Mouse (Mus musculus): ENCODE measurements around the gene Ddx24.
"Not testable (repeated sequence)": the region's sequence is repeated elsewhere in the genome, so short reads cannot be mapped to it uniquely, and the experiment has no call there.

Gene Ddx24

DNA sequence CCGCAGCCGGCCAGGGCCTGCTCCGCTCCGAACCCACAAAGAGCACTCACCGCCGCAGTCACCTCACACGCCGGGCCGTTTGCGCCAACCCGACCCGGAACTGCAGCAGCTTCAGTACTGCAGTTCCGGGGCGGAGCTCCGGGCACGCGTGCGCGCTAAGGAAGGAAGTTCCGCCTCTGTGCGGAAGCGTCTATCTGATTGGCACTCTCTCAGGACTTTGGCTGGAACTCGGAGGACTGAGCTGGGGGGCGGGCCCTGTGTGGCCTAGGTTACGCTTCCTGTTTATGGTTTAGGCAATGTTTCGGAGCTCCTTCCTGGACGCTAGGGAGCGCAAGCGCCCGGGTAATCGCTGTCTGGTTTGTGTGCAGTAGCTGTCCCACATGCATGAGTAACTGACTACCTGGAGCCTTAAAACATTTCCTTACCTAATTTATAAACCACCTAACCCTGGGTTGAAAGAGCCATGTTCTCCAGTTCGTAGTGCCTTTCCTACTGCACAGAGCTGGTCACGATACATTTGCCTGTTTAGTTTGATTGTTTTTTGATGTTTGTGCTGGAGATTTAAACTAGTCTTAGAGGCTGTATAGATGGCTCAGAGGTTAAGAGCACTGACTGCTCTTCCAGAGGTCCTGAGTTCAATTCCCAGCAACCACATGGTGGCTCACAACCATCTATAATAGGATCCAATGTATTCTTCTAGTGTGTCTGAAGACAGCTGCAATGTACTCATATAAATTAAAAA lies at the start of gene Ddx24:
Gene Ddx24, minus strand, starts transcription at position 102 of the 742 bp plus-strand sequence.
- peak; percentile 82 for DNase-seq (ENCODE audit: extremely low spot score, low read depth, low spot score)

DNA sequence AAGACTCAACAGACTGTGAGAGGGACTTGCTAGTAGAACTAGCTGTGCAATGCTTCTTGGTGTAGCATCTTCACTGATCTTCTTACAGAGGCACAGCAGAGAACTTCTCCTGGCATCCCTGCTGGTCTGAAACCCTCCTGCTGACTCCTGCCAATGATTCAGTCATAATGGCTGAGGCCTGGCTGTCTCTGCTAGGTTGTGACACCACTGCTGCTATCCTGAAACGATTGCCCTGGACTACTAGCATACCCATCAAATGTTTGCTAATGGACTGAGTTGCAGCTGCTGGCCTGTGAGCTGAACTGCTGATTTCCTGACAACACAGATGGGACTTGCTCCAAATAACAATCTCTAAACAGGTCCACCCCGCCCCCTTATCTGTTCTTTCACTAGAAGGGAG lies 48.9 kb upstream of the Ddx24 start:
- no peak for DNase-seq (ENCODE audit: extremely low spot score, low read depth, low spot score)

DNA sequence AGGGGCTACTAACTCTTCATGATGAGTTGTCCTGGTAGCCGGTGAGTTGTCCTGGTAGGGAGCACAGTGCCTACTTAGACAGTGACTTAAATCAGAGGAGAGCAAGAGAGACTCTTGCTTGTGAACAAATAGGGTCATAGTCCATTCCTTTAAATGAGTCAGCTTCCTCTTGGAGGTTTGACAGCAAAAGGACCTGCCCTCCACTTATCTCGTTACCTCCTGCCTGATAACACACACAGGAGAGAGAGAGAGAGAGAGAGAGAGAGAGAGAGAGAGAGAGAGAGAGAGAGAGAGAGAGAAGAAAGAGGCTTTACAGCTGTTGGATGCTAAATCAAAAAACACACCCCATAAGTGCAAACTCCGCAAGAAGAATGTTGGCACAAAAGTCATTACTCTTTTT lies 31.5 kb upstream of the Ddx24 start, which contains the start of gene Ifi27l2b:
Gene Ifi27l2b, minus strand, starts transcription at position 84 of the 400 bp plus-strand sequence.
- DNase-seq (ENCODE audit: extremely low spot score, low read depth, low spot score): no peak

DNA sequence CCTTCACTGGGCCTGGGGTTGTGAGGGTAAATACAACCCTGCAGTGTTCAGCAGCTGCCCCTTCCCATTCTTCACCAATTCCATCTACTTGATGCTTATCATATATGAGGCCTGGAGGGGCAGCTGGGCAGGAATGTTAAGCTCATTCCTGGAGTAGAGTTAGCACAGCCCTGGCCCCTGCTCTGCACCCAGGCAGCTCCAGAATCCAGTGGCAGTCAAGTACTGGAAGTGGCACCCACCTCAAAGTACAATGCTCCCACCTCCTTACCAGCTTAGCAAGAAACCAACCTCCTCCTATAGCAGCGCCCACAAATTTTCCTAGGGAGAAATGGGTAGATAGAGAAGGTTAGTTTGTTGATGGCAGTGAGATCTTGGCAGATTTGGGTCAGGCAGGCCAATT lies 31.1 kb upstream of the Ddx24 start:
- DNase-seq (ENCODE audit: extremely low spot score, low read depth, low spot score): not testable (repeated sequence)

DNA sequence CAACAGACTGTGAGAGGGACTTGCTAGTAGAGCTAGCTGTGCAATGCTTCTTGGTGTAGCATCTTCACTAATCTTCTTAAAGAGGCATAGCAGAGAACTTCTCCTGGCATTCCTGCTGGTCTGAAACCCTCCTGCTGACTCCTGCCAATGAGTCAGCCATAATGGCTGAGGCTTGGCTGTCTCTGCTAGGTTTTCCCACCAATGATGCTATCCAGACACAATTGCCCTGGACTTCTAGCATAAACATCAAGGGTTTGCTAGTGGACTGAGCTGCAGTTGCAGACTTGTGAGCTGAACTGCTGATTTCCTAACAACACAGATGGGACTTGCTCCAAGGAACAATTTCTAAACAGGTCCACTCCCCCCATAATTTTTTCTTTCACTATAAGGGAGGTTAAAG lies 27.7 kb upstream of the Ddx24 start:
- no peak for DNase-seq (ENCODE audit: extremely low spot score, low read depth, low spot score)

DNA sequence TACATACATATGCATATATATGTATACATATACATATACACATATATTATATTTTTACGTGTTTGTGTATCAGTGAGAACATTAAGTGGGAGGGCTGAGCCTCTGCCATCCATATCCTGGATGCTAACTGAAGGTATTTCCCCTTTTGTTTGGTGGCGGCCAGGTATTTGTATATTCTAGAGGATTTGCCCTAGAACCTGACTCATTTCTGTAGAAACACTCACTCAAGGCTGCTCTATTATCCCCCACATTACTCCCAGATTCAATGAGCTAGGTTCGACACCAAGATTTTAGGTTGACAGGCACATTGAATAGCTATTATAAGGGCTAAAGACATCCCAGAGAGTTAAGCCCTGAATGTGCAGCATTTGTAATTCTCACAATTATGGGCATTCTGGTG lies 19.4 kb upstream of the Ddx24 start:
- DNase-seq (ENCODE audit: extremely low spot score, low read depth, low spot score): no peak

DNA sequence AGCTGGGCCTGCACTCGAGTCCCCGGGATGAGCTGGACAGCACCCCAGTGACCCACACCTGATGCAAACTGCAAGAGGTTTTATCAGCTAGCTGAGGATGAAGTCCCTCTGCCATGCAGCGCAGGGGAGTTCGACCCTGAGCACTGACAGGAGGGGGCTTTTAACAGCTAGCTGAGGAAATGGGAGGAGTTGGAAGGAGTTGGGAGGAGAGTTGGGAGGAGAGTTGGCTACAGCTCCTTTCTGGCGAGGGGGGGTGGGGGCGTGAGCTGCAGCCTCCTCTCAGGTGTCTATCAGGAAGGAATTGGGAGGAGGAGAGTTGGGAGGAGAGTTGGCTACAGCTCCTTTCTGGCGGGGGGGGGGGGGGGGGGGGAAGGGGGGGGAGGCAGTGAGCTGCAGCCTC lies 18.6 kb upstream of the Ddx24 start:
- not testable (repeated sequence) for DNase-seq (ENCODE audit: extremely low spot score, low read depth, low spot score)

DNA sequence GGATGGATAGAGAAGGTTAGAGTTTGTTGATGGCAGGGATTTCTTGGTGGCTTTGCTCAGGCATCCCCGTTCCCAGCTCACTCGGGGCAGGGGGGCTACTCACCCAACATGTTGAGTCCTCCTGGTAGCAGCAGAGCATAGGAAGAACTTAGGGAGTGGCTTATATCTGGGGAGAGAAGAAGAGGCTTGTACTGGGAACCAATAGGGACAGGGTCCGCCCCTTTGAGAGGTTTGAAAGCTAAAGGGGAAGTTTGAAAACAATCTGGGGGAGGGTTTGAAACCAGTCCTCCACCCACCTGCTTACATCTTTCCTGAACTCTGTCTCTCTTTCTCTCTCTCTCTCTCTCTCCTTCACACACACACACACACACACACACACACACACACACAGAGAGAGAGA lies 17.9 kb upstream of the Ddx24 start, which contains the start of gene Ifi27l2a:
Gene Ifi27l2a, minus strand, starts transcription at position 157 of the 400 bp plus-strand sequence.
- DNase-seq (ENCODE audit: extremely low spot score, low read depth, low spot score): no peak

DNA sequence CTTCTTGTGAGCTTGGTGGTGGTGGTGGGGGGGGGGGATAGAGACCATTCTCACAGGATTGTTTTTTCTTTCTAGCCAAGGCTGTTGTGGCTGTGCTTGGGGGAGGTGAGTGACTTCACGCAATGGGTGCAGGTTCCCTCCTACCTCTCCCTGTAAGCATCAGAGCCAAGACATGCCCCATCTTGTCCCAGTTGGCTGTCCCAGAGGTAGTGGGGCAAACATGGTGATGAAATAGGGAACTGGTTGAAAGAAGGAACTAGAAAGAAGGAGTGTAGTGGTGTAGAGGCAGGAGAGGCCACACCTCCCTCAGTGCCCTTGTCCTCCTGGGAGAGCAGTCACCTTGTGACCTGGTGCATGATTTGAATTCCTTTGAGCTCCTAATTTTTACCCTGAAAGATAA lies 12.0 kb upstream of the Ddx24 start:
- DNase-seq (ENCODE audit: extremely low spot score, low read depth, low spot score): no peak

DNA sequence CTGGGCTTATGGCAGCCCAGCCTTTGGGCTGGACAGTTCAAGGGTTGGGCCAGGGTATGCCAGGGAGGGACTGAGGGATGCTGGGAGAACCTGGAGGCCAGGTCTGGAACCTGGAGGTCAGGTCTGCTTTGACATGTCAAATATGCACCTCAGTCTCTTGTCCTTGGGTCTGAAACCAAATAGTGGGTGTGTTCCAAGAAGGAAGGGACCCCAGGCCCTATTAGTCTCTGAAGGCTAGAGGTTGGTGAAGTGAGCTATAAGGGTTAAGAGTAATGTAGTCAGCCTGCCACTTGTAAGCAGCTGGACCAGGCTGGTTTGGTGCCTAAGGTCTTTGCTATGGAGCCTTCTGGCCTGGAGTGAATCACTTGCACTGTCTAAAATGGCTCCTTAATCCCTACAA lies 9.2 kb upstream of the Ddx24 start:
- no peak for DNase-seq (ENCODE audit: extremely low spot score, low read depth, low spot score)

DNA sequence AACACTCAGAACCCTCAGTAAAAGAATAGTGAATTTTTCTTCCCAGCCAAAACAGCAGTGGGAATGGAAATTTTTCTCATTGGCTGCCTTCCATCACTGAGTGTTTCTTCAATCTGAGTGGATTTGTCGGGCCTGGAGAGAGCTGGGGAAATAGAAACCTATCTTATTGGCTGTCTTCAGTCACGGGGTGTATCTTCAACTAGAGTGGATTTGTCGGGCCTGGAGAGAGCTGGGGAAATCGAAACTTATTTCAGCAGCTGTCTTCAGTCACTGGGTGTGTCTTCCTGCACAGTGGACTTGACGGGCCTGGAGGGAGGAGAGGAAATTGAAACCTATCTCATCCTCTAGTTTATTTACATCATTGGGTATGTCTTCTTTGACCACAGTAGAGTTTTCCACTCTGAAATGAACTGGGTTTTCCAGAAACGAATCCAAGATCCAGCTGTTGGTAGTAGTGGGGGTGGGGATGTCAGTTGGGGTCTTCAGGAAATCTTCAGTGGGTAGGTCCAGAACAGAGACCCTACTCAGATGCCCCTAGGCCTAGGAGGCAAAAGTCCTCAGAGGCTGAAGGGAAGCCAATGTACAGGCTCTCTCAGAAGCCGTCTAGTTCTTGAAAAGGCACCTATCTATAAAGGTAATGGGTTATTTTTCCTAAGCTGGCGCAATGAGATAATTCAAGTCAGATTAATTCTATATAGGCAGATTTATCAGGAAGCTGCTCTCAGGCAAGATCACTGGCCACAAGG lies 8.5 kb upstream of the Ddx24 start, which contains the start of gene Ifi27:
Gene Ifi27, plus strand, starts transcription at position 226 of the 746 bp plus-strand sequence.
- no peak for DNase-seq (ENCODE audit: extremely low spot score, low read depth, low spot score)

DNA sequence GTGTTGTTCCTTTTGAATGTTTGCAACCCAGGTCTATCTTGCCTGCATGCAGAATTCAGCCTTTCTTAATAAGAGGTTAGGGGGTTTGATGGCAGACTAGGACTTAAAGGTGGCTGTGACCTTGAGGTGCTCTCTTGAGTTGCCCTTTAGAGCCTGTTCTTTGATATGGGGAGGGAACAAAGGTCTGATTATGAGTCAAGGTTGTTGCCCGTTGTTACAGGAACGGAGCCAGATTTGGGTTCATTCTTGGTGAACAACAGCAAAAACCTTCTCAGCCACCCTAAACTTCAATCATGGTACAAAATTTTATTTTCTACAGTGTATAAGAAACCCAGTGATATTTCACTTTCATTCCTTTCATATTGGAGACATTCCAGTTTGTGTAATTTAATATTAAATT lies 7.8 kb upstream of the Ddx24 start:
- no peak for DNase-seq (ENCODE audit: extremely low spot score, low read depth, low spot score)

DNA sequence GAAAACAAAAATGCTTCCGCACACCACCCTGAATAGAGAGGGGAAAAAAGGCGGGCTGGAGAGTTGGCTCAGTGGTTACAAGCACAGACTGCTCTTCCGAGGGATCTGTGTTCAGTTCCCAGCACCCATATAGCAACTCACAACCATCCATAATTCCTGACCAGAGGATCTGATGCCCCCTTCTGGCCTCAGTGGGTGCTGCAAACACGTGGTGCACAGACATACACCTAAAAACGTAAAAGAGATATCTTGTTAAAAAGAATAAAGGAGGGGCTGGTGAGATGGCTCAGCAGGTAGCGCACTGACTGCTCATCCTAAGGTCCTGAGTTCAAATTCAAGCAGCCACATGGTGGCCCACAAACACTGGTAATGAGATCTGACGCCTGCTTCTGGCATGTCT lies 1.1 kb upstream of the Ddx24 start:
- no peak for DNase-seq (ENCODE audit: extremely low spot score, low read depth, low spot score)

DNA sequence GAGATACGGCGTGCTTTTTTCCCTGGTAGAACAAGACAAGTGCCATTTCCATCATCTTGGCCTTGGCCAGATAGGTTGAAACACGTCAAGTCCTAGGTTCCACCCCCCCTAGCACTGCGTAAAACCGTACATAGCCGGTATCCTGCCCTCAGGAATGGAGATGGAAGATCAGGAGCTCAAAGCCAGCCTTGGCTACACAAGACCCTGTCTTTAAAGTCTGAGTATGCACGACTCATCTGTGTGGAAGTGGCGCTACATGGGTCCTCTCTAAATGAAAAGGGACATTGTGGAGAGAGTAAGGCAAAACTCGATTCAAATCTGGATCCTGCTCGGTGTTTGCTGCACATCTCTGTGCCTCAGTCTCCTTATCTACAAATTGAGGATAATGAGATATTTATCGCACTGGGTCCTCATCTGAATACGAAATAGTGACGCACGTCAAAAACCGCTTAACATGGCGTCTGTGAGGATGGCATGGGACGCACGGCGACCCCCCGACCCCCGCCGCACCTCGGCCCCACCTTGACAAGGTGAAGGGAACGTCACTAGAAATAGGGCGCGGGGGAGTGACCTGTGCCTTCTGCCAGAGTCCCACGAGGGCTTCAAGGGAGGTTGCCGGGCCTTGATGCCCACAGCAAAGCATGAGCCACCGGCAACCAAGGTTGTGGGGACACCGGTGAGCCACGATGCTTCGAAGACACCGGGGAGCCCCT lies 458 bp downstream of the Ddx24 start:
- no peak for DNase-seq (ENCODE audit: extremely low spot score, low read depth, low spot score)

DNA sequence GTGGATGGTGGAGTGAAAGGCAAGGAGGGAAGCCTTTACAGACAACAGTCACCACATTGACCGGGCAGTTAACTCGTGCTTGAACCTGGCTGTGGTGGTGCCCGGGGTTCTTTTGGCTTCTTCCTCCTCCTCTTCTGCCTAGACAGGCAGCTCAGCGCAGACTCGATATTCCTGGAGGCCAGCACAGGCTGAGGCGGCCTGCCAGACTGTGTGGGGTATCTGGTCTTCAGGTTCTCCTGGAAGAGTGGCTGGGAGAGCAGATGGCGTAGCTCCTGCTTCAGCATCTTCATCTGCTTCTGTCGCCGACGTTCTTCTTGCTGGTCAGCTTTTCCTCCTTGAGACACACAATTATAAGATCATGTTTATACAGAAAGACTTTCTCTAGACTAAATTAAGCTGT lies 17.5 kb downstream of the Ddx24 start:
- no peak for DNase-seq (ENCODE audit: extremely low spot score, low read depth, low spot score)

DNA sequence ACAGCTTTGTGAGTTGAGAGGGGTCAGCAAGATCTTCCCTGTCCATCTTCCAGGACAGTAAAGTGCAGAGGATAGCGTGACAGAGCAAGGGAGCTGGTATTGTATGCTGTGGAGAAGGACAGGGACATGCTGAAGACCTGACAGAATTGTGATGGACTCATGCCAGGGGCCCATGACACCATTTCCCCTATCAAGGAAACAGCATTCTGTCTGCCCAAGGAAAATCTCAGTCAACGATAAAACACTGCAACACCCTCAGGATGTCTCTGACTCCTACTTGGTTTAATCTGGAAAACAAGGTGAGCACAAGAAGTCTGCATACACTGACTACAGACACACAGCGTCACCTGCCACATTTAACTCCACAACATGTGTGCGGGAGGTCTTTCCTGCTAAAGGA lies 17.9 kb downstream of the Ddx24 start, which contains the start of gene 9330161L09Rik:
Gene 9330161L09Rik, minus strand, starts transcription at position 101 of the 400 bp plus-strand sequence.
- no peak for DNase-seq (ENCODE audit: extremely low spot score, low read depth, low spot score)

DNA sequence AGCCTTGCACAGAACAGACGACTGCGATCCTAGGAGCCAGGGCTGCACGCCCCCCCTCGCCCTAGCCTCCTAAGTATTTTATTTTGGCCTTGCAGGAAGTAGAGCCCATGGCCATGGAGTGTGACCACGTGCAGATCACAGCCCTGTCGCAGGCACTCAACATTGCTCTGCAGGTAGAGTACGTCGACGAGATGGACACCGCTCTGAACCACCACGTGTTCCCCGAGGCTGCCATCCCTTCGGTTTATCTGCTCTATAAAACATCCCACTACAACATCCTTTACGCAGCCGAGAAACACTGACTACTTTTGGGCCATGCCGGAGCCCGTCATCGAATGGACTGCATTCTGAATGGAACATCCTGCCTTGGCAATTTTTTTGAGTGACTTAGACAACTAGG lies 21.5 kb downstream of the Ddx24 start:
- no peak for DNase-seq (ENCODE audit: extremely low spot score, low read depth, low spot score)

DNA sequence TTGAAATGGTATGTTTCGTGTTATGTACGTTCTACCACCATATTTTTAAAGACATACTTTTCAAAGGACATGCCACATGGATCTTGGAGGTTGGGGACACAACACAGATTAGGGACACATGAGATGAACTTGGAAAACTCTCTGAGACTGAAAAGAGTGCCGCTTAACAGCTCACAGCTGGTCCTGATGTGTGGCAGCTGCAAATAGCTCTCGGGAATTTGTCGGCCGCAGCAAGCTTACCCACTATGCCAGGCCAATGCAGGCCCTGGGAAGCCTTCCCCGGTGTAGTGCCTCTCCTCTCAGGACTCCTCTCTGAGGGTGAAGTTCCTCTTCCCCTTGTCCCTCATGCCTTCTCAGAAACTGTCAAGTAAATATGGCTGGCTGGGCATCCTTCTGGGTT lies 28.9 kb downstream of the Ddx24 start:
- DNase-seq (ENCODE audit: extremely low spot score, low read depth, low spot score): no peak

DNA sequence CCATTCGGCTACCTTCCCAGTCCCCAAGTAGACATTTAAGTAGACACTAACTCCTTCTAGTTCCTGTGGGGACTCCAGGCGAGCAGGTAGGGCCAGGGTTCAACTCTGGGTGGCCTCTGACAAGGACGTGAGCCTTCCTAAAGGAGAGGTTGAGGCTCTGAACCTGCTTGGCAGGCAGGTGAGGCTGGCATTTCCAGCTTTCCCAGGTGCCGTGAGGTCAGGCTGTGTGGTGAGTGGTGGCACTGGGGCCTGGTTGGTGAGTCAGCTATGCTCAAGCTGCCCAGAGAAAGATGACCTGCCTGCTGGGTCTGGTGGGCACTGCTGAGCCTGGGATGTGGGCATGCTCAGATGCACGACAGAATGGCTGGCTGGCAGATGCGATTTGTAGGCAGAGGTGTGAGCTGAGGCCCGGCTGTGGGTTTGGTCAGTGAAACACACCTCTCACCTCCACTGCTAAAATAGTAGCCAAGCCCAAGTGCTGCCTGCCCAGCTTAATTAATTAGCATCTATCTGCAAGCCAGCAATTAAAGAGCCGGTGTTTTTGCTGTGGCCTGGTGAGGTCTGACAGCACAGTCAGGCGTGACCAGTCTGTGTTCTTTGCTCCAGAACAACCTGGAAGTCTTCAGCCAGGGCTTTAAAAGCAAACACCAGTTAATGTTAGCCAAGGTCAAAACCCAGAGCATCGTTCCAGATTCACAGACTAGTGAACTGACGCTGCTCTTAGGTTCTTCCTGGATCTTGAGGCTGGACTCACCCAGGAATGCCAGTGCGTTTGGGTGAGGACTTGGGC lies 29.9 kb downstream of the Ddx24 start:
- no peak for DNase-seq (ENCODE audit: extremely low spot score, low read depth, low spot score)

DNA sequence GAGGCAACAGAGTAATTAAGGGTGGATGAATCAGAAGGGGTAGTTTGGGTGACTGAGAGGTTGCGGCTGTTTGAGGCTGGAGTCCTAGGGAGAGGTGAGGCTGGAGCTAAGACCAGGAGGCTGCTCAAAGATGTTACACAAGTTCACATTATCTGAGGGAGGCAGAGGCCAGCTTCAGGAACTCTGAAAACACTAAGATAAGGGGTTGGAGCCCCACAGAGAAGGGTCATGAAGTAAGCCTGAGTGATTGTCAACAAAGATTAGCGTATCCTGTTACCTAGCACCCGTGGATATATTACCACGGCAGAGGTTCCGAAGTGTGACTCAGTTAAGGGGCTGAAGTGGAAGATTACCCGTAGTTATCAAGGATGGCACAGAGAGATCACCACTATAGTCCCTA lies 32.1 kb downstream of the Ddx24 start:
- DNase-seq (ENCODE audit: extremely low spot score, low read depth, low spot score): no peak

DNA sequence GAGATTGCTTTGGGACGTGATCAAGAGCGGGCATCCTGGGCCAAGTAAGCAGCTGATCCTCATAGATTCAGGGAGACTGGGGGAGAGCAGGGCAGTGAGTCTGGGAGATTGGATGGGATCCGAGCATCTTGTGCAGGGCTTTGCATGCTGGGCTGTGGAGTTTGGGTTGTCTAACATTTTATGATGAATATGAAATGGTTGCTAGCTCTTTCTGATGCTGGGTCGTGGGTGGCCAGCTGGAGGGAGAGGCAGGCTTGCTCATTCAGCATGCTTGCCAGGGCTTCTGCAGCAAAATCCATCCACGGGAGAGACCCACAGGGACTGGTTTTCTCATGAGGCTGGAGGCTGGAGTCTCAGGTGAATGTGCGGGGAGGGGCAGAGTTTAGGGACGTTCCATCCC lies 34.5 kb downstream of the Ddx24 start:
- no peak for DNase-seq (ENCODE audit: extremely low spot score, low read depth, low spot score)

All from hindlimb bud, embryonic 11.5 days (tissue).